Mouse (Mus musculus) gastrocnemius, postnatal 25 days (tissue): Measurements from ENCODE around the gene Gm21994. TPM values are rescaled to one million over a fixed set of nuclear protein-coding genes. Genes with fewer than 3 reads are reported as not detected.
"Not testable (repeated sequence)": the region's sequence is repeated elsewhere in the genome, so short reads cannot be mapped to it uniquely, and the experiment has no call there.

ENCODE experiments used
- DNase-seq: peaks from one replicate; pipeline ENCODE4 v3.0.0; 2022
- long read RNA-seq, 2 experiments: library from polyadenylated mRNA; stranded (forward); transcript quantifications; one replicate each; pipeline ENCODE4 v2.0.0; 2021
- total RNA-seq, 2 experiments: library from RNA; stranded (reverse); gene quantifications; 1 replicate in 1 of 2; 2 replicates in 1 of 2; pipeline ENCODE4 v1.2.3; 2021

Gm21994 gene
- total RNA-seq, result 1 to 10 TPM; 1.5 to 2.3 TPM
- long read RNA-seq, experiment 1, result 0 reads
- long read RNA-seq, experiment 2, result 0 reads

GRCm38 (mm10) chr2:150255491-150255890, at the start of gene Gm21994:
Gene Gm21994 (minus strand): TSS chr2:150255591.
- DNase-seq, result not testable (repeated sequence)

GRCm38 (mm10) chr2:150299096-150299495, 43.7 kb upstream of the Gm21994 start:
- DNase-seq, result no peak

DNA sequence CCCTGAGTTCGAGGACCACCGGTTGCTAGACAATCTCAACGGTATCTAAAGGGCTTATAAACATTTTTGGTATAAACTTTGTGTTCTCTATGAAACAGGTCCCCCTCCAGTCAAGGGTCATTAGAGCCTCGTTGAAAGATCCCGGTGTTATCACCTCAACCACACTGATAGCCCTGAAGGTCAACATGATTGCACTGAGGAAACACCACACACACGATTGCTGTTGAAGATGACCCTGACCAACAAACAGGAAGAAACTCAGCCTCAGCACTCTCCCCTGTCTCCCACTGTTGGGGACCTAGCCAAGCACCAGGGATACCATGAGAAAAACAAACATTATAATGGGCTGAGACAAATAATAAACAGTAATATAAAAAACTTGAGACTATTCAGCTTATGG, 38.3 kb upstream of the Gm21994 start:
- DNase-seq, result no peak

DNA sequence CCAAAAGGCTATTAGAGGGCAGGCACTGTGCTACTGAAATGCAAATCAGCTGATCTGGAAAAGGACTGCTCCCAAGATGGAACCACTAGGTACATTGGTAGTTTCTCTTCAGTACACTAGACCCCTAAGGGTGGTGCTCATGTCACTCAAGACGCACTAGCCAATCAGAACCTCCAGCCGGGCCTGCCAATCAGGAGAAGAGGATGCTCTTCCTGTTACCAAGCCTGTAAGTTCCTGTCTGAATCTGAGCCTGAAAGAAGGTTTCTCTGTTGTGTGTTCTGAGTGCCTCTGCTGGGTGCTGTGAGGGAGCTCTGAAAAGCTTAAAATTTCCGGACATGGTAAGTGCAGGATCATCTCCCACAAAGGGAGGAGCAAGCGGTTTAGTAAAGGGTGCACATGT, 1.9 kb upstream of the Gm21994 start, which contains the start of gene Gm14124:
TSS of gene Gm14124 (plus strand) at position 227 of the 400 bp plus-strand sequence.
- DNase-seq, result not testable (repeated sequence)

- not testable (repeated sequence) for DNase-seq
Measured at GRCm38 (mm10) chr2:150256861-150257260, 1.5 kb upstream of the Gm21994 start.

DNA sequence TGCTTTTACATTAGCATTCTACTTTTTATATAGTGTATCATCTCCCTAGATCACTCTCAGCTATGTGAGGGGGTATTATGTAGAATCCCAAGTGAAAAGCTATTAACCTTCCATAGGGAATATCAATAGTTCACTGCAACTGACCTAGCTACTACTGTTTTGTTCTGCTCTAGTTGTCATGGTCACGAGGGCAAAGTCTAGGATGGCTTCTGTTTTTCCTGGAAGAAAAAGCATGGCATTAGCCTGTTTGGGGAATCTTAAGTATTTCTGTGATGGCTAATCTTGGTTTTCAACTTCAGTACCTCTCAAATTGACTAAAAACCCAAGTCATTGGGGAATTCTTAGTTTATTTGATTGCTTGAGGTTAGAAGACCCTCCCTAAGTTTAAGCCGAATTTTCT, 12.2 kb downstream of the Gm21994 start:
- no peak for DNase-seq

GRCm38 (mm10) chr2:150223263-150223662, 32.1 kb downstream of the Gm21994 start:
- DNase-seq, result not testable (repeated sequence)

DNA sequence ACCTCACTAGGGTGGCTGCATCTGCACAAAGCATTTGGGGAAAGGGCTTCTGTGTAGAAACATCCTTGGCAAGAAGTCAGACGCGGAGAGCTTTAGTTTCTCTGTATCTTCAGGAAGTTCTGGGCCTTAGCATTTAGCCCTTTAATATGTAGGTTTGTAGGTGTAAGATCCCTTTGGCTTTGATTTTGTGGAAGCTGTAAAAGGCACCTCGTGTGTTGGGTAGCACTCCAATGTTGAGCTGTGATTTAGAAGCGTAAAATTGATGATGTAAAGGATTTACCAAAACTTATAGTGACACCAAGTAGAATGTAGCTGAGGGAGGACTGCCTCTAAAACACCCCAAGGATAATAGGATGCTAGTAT, 37.0 kb downstream of the Gm21994 start:
- DNase-seq, result not testable (repeated sequence)

DNA sequence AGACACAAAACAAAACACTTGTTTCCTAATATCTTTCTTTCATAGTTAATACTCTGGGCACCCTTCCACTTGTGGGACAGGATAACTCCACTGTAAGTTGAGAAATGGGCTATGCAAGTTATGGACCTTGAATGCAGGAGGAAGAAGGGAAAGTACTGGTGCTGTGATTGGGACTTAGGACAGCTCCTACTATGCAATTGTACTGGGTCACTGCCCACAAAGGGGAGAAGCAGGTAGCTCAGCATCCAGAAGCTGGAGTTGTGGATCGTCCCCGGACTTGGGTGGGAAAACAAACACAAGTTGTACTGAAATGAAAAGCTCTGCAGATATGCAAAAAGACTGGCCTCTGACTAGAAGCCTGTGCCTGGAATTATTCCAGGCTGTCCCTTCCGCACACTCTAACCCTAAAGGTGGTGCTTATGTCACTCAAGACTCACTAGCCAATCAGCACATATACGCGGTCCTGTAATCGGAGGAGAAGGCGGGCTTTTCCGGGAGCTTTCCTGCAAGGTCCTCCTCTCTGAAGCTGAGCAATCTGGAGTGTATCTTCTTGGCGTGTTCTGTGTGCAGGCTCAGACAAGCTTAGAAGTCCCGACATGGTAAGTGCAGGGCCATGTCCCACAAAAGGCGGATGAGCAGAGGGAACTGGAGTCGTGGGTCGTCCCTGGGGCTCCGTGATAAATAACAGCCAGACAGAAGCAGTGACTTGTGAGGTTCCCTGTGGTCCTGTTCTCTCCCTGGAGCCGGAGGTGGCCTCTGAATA, 37.6 kb downstream of the Gm21994 start, which contains the start of gene Zfp937:
TSS of gene Zfp937 (plus strand) at position 474 of the 763 bp plus-strand sequence.
- peak; percentile 81 for DNase-seq

Other genes starting within 250 kb of the Gm21994 start
- 1 to 10 TPM; 5.0 to 6.3 TPM for gene Zfp120, start 118.9 kb downstream of the Gm21994 start, total RNA-seq
- gene Gm10770, start 75.9 kb downstream of the Gm21994 start, total RNA-seq, result not detected
- gene Gm14139, start 73.8 kb downstream of the Gm21994 start, total RNA-seq, result not detected
- 1 to 10 TPM; 1.5 to 1.8 TPM for gene Zfp937, start 37.5 kb downstream of the Gm21994 start, total RNA-seq
- not detected for gene Gm14124, start 1.9 kb upstream of the Gm21994 start, total RNA-seq
- 1 to 10 TPM in 1 of 2 experiments, not detected in 1; 1.2 TPM for gene Gm10130, start 68.1 kb upstream of the Gm21994 start, total RNA-seq
- gene 3300002I08Rik, start 107.2 kb upstream of the Gm21994 start, total RNA-seq, result 1 to 10 TPM; 1.8 to 2.1 TPM
- gene Zfp442, start 195.9 kb upstream of the Gm21994 start, total RNA-seq, result 1 to 10 TPM; 1.5 to 2.6 TPM
- not detected for gene Zfp345, start 229.5 kb upstream of the Gm21994 start, total RNA-seq